Mouse (Mus musculus): Measurements from ENCODE around the gene Cacna1d. TPM values are rescaled to one million over a fixed set of nuclear protein-coding genes. Genes with fewer than 3 reads are reported as not detected.

Cacna1d gene
- total and polyA plus RNA-seq, 3 experiments: 0.04 to 0.66 (median 0.08) TPM

- no peak overlapping the region for H3K4me3 ChIP-seq (replicated peaks in 1 of 3; ENCODE audit: low read depth in 2 of 3, low read length in 2 of 3, poor library complexity in 1 of 3)
- no peaks in the 10 kb centered on the region for H3K79me2 ChIP-seq (replicated peaks; ENCODE audit: control insufficient read depth, extremely low read depth, insufficient read depth, poor library complexity, severe bottlenecking)
- TF ChIP-seq EP300 (IDR thresholded peaks at IDR 0.05; ENCODE audit: low read length): no peak
- no peak for TF ChIP-seq ELF1 (IDR thresholded peaks at IDR 0.05; ENCODE audit: low read depth, low read length)
- no peak for TF ChIP-seq USF1 (IDR thresholded peaks at IDR 0.05; ENCODE audit: low read depth, low read length)
- no peak for TF ChIP-seq USF2 (conservative IDR thresholded peaks at IDR 0.05; ENCODE audit: low read depth, low read length)
- no peak for TF ChIP-seq CTCF (conservative IDR thresholded peaks at IDR 0.05 in 1 of 2, IDR thresholded peaks at IDR 0.05 in 1 of 2; ENCODE audit: low read depth in 2 of 2, low read length in 2 of 2)
- no peak for TF ChIP-seq SIN3A (IDR thresholded peaks at IDR 0.05; ENCODE audit: low read length)
- in situ Hi-C loops (cut with MboI; ENCODE audit: low pct_ligation_motif_present, low pct_unique_long_range_greater_than_20kb, low sequenced_read_pairs) (no loop called here), dilution Hi-C loops (cut with MboI; ENCODE audit: extremely low pct_ligation_motif_present, extremely low pct_unique_long_range_greater_than_20kb, low sequenced_read_pairs) (no loop called here)
- H3K4me1 ChIP-seq (ENCODE audit: control insufficient read depth in 1 of 2, insufficient read depth in 2 of 2): no peaks in the 10 kb centered on the region
- no peaks in the 10 kb centered on the region for H3K36me3 ChIP-seq (replicated peaks in 1 of 2; ENCODE audit: control insufficient read depth in 1 of 2, insufficient read depth in 1 of 2, low read length in 1 of 2)
- DNase-seq (ENCODE audit: extremely low read depth): no peak
- H3K9ac ChIP-seq (ENCODE audit: insufficient read depth, low read depth): no peak overlapping the region
- no peaks in the 10 kb centered on the region for H3K9me3 ChIP-seq (replicated peaks; ENCODE audit: low read length)
- H3K27ac ChIP-seq (ENCODE audit: insufficient read depth, low read depth): no peak overlapping the region
- no peak overlapping the region for H3K4me2 ChIP-seq (ENCODE audit: insufficient read depth, low read depth, poor library complexity, severe bottlenecking)
- H3K27me3 ChIP-seq (replicated peaks): no peaks in the 10 kb centered on the region
These were observed 320.2 kb downstream of the Cacna1d start for GRCm38 (mm10) chr14:30171008-30171407.

GRCm38 (mm10) chr14:30169455-30169854 lies 321.8 kb downstream of the Cacna1d start:
- Histone ChIP-seq H3K4me1 (ENCODE audit: control insufficient read depth in 1 of 2, insufficient read depth in 2 of 2) (no peaks in the 10 kb centered on the region), H3K79me2 (replicated peaks; ENCODE audit: control insufficient read depth, extremely low read depth, insufficient read depth, poor library complexity, severe bottlenecking) (no peaks in the 10 kb centered on the region), H3K27me3 (replicated peaks) (no peaks in the 10 kb centered on the region), H3K27ac (ENCODE audit: insufficient read depth, low read depth) (no peak overlapping the region), H3K9me3 (replicated peaks; ENCODE audit: low read length) (no peaks in the 10 kb centered on the region), H3K36me3 (replicated peaks in 1 of 2; ENCODE audit: control insufficient read depth in 1 of 2, insufficient read depth in 1 of 2, low read length in 1 of 2) (no peaks in the 10 kb centered on the region), H3K4me3 (replicated peaks in 1 of 3; ENCODE audit: low read depth in 2 of 3, low read length in 2 of 3, poor library complexity in 1 of 3) (no peak overlapping the region), H3K4me2 (ENCODE audit: insufficient read depth, low read depth, poor library complexity, severe bottlenecking) (no peak overlapping the region), H3K9ac (ENCODE audit: insufficient read depth, low read depth) (no peak overlapping the region)
- TF ChIP-seq CHD1 (IDR thresholded peaks at IDR 0.05; ENCODE audit: low read depth, low read length) (no peak), POLR2AphosphoS2 (IDR thresholded peaks at IDR 0.05; ENCODE audit: low read depth, low read length) (no peak), ZMIZ1 (IDR thresholded peaks at IDR 0.05; ENCODE audit: low read depth, low read length) (no peak), CHD2 (IDR thresholded peaks at IDR 0.05; ENCODE audit: low read length) (no peak), GABPA (IDR thresholded peaks at IDR 0.05; ENCODE audit: insufficient replicate concordance, low read depth, low read length) (no peak), UBTF (IDR thresholded peaks at IDR 0.05; ENCODE audit: low read depth, low read length) (no peak), USF2 (conservative IDR thresholded peaks at IDR 0.05; ENCODE audit: low read depth, low read length) (no peak), ZC3H11A (IDR thresholded peaks at IDR 0.05; ENCODE audit: low read depth, low read length) (no peak), JUND (conservative IDR thresholded peaks at IDR 0.05; ENCODE audit: low read depth, low read length) (no peak), POLR2A (IDR thresholded peaks at IDR 0.05; ENCODE audit: low read depth, low read length) (no peak), IRF4 (IDR thresholded peaks at IDR 0.05; ENCODE audit: low read depth, low read length) (no peak)
- no peak for DNase-seq (ENCODE audit: extremely low read depth)
- in situ Hi-C loops (cut with MboI; ENCODE audit: low pct_ligation_motif_present, low pct_unique_long_range_greater_than_20kb, low sequenced_read_pairs) (no loop called here), dilution Hi-C loops (cut with MboI; ENCODE audit: extremely low pct_ligation_motif_present, extremely low pct_unique_long_range_greater_than_20kb, low sequenced_read_pairs) (no loop called here)

- no peak overlapping the region for H3K27ac ChIP-seq (ENCODE audit: insufficient read depth, low read depth)
- TF ChIP-seq MAX (IDR thresholded peaks at IDR 0.05; ENCODE audit: low read length): no peak
- no peak for TF ChIP-seq POLR2A (IDR thresholded peaks at IDR 0.05; ENCODE audit: low read depth, low read length)
- TF ChIP-seq JUN (IDR thresholded peaks at IDR 0.05; ENCODE audit: insufficient read depth, low read depth, low read length): no peak
- TF ChIP-seq IRF4 (IDR thresholded peaks at IDR 0.05; ENCODE audit: low read depth, low read length): no peak
- TF ChIP-seq HCFC1 (IDR thresholded peaks at IDR 0.05; ENCODE audit: low read depth, low read length): no peak
- H3K36me3 ChIP-seq (replicated peaks in 1 of 2; ENCODE audit: control insufficient read depth in 1 of 2, insufficient read depth in 1 of 2, low read length in 1 of 2): no peaks in the 10 kb centered on the region
- in situ Hi-C loops (cut with MboI; ENCODE audit: low pct_ligation_motif_present, low pct_unique_long_range_greater_than_20kb, low sequenced_read_pairs): no loop called here
- no peaks in the 10 kb centered on the region for H3K9me3 ChIP-seq (replicated peaks; ENCODE audit: low read length)
- DNase-seq (ENCODE audit: extremely low read depth): no peak
- no peaks in the 10 kb centered on the region for H3K4me1 ChIP-seq (ENCODE audit: control insufficient read depth in 1 of 2, insufficient read depth in 2 of 2)
- H3K27me3 ChIP-seq (replicated peaks): no peaks in the 10 kb centered on the region
- no peak overlapping the region for H3K4me2 ChIP-seq (ENCODE audit: insufficient read depth, low read depth, poor library complexity, severe bottlenecking)
- no peak overlapping the region for H3K9ac ChIP-seq (ENCODE audit: insufficient read depth, low read depth)
- H3K4me3 ChIP-seq (replicated peaks in 1 of 3; ENCODE audit: low read depth in 2 of 3, low read length in 2 of 3, poor library complexity in 1 of 3): no peak overlapping the region
- H3K79me2 ChIP-seq (replicated peaks; ENCODE audit: control insufficient read depth, extremely low read depth, insufficient read depth, poor library complexity, severe bottlenecking): no peaks in the 10 kb centered on the region
- dilution Hi-C loops (cut with MboI; ENCODE audit: extremely low pct_ligation_motif_present, extremely low pct_unique_long_range_greater_than_20kb, low sequenced_read_pairs): no loop called here
These were observed 322.4 kb downstream of the Cacna1d start for GRCm38 (mm10) chr14:30168902-30169301.

All from CH12.LX (cell line).